Mouse (Mus musculus) testis, adult 2 months (tissue): ENCODE measurements at regions not wholly inside any gene's neighbourhood (a gene's known extent, or its start where the extent isn't known, plus 50 kb on each side); places are given as distances from the start of the nearest gene placed in this dataset.

ENCODE experiments used
- CTCF ChIP-seq: fragments of 200-500 bp; IDR thresholded peaks from 2 replicates; pipeline ENCODE4 v1.5.1; 2012; ENCODE audit warnings: low read depth, mild to moderate bottlenecking, inconsistent platforms, low read length, moderate library complexity; ENCODE audit not compliant: control insufficient read depth, insufficient read depth, insufficient replicate concordance
- POLR2A ChIP-seq: fragments of 200-500 bp; IDR thresholded peaks from 2 replicates; pipeline ENCODE4 v1.6.1; 2012; ENCODE audit warnings: low read depth, mild to moderate bottlenecking, inconsistent platforms, low read length, moderate library complexity; ENCODE audit not compliant: control insufficient read depth

GRCm38 (mm10) chr3:19747361-19747760 is 118.9 kb upstream of the 1700064H15Rik start:
- TF ChIP-seq CTCF, result no peak
- TF ChIP-seq POLR2A, result no peak
